Mouse (Mus musculus) adrenal gland, postnatal 10 days (tissue): ENCODE results near the gene Tmem233. TPM values are rescaled to one million over a fixed set of nuclear protein-coding genes. Genes with fewer than 3 reads are reported as not detected.
A peak's percentile ranks its signal among the peaks of the same experiment; 100 is the strongest.

Experiments
- DNase-seq: peaks from one replicate; pipeline ENCODE4 v3.0.0; 2021; ENCODE audit warnings: mixed read lengths
- long read RNA-seq, 2 experiments: library from polyadenylated mRNA; stranded (forward); transcript quantifications; one replicate each; pipeline ENCODE4 v2.0.0; 2021
- total RNA-seq, 2 experiments: library from RNA; stranded (reverse); gene quantifications; 2 replicates each; pipeline ENCODE4 v1.2.3; 2021

Gene Tmem233
- total RNA-seq: 1 to 10 TPM in 1 of 2 experiments, under 1 TPM in 1; 0.60 to 2.8 TPM
- long read RNA-seq, experiment 1: 0 reads
- long read RNA-seq, experiment 2: 0 reads

- DNase-seq: peak; percentile 11
Observed at GRCm38 (mm10) chr5:116083081-116083480, at the start of gene Tmem233. Gene Tmem233 (minus strand): TSS chr5:116083244.

GRCm38 (mm10) chr5:116123344-116123743, 40.3 kb upstream of the Tmem233 start:
- peak; percentile 80 for DNase-seq

DNA sequence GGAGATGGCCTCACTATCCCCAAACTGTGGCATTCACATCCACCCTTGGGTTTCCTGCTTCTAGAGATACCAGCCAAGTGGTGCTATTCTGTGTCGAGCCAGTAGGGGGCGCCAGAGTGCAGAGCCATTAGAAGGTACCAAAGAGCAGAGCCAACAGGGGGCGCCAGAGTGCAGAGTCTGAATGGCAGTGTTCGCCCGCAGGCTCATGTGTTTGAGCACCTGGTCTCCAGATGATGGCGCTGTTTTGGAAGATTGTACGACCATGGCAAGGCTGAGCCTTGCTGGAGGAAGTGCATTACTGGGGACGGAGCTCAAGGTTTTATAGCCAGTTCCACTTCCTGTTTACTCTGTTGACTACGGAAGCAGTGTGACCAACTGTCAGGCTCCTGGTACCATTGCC, 33.5 kb upstream of the Tmem233 start:
- peak; percentile 58 for DNase-seq

DNA sequence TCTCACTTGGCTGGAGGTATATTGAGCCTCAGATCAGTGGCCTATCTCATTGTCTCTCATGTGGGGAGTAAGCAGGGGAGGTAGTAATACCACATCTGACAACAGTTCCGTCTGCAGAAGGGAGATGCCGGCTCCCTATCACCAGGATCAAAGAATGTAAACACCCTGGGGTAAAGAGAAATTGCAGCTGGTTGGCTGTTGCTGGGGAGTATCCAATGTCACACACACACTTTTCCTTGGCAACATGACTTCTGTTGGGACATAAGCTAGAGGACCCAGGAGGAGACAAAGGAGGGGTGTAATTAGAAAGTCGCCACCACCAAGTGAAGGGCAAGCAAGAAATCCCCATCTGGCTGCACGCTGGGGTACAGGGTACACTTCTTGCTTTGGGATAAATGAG, 33.1 kb upstream of the Tmem233 start:
- no peak for DNase-seq

GRCm38 (mm10) chr5:116115071-116115834, 32.2 kb upstream of the Tmem233 start:
- DNase-seq: no peak

DNA sequence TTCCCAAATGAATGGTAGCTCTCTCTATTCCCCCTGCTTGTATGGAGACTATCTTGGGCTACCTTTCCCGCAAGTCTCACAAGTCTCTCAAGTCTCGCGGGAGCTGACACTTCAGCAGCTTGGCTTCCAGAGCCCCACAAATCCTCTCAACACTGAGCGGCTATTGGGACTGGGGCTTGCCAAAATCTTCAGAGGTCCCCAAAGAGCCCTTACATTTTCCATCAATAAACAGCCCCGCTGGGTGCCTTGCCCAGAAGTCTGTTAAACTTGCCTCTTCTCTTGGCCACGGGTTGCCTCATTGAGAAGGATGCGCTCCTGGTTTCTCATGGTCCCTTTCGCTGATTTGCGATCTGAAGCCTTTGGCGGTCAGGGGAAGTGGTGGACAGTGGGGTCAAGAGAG, 25.6 kb upstream of the Tmem233 start:
- DNase-seq: no peak

DNA sequence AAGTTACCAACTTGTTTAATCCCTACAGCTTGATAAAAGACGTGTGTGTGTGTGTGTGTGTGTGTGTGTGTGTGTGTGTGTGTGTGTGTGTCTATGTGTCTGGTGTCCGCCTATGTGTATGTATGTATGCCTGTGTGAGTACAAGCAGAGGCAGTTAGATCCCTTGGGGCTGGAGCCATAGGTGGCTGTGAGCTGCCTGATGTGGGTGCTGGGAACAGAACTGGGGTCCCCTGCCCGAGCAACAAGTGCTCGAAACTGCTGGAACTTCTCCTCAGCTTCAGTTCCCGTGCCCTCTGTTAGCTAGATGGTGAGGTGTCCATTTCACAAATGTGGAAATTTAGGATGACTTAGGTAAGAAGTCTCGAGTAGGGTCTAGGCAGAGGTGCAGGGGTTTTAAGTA, 1.2 kb upstream of the Tmem233 start:
- no peak for DNase-seq

DNA sequence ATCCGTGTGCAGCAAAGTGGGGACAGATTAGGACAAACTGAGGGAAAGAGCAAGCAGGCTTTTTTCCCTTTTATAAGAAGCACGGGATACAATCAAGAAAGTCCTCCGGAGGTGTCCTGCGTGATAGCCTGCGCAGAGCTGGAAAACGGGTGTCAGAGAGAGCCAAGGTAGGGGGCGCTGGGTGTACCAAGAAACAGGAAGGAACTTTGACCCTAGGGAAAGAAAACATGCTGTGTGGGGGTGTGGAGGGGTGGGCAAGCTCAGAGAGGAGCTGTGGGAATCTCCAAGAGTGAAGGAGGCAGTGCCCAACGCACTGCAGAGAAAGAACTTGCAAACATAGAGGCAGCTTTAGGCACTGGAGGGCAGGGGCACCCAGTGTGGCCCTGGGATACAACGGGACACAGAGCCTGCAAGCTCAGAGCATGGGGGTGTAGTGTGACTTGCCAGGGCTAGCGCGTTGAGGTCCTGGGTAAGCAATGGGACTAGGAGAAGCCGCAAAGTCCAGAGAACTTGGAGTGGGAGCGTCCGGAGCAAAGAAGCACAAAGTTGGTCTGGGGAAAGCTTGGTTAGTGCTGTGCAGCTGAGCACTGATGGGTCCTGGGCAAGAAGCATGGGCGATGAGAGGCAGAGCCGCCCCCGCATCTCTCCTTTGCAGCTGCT, 673 bp downstream of the Tmem233 start:
- DNase-seq: no peak

DNA sequence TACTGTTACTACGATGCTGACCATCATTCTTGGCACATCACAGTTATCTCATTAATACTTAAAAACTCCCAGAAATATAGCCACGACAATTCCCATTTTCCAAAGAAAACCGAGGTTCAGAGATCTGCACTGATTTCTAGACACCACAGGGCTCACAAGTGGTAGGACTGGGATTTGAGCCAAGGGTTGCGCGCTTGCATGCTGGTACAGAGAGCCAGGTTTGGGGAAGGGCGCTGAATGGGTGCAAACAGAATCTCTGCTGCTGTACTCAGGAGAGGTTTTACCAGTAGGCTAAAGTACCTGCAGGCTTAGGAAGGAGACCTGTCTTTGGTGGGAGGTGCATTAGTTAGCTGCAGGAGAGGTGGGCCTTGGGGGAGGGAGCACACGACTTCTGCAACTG, 1.4 kb downstream of the Tmem233 start:
- no peak for DNase-seq

GRCm38 (mm10) chr5:116080736-116081135, 2.3 kb downstream of the Tmem233 start:
- no peak for DNase-seq

GRCm38 (mm10) chr5:116069618-116070017, 13.4 kb downstream of the Tmem233 start:
- DNase-seq: no peak

- DNase-seq: no peak
Observed at GRCm38 (mm10) chr5:116052826-116053225, 30.2 kb downstream of the Tmem233 start.

- no peak for DNase-seq
Observed at GRCm38 (mm10) chr5:116052171-116052570, 30.9 kb downstream of the Tmem233 start.

- peak; percentile 58 for DNase-seq
Observed at GRCm38 (mm10) chr5:116049821-116050220, 33.2 kb downstream of the Tmem233 start.

- DNase-seq: no peak
Observed at GRCm38 (mm10) chr5:116048321-116048720, 34.7 kb downstream of the Tmem233 start.

DNA sequence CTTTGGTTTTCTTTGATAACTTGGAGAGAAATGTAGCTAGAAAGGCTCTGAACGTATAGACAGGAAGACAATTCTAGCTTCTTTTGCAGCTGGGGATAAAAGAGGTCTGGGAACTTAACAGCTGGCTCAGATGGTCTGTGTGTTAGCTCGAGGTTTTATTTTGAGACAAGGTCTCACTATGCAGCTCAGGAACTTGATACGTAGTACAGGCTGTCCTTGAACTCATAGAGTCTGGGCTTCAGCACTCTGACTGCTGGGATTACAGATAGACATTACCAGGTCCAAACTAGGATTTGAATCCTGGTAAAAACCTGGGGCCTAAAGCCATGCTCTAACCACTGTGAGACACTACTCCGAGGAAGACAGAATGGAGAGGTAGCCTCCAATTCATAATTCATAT, 36.8 kb downstream of the Tmem233 start:
- DNase-seq: no peak

DNA sequence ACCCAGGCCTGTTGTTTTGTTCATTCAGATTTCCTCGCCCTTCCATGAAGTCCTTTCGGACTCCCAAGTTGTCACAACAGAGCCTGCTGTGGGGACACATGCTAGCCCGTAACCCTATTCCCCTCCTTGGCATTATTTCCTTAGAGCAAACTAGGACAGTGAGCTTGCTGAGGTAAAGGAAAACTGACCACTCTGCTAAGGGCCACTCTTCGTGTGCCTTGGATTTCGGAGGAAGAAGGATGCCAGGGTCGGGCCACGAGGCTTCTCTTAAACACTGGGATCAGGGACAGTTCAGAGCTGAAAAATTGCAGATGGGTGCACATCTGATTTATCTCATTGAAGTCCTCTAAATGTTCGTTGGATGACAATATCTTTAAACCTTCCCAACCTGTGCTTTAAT, 37.5 kb downstream of the Tmem233 start:
- no peak for DNase-seq

DNA sequence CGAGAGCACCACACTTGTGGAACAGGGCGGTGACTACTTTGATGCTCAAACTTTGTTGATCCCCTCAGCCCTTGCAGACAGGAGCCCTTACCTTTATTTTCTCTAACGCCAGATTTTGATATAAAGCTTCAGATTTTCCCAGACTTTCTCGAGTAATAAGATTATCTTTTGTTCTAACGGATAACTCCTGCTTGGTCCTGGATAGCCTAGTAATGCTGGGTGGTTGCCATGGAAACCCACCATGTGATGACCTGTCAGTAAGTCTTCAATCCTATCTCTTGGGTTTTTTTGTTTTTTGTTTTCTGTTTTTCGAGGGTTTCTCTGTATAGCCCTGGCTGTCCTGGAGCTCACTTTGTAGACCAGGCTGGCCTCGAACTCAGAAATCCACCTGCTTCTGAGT, 40.8 kb downstream of the Tmem233 start:
- DNase-seq: no peak

- DNase-seq: no peak
Observed at GRCm38 (mm10) chr5:116039706-116040105, 43.3 kb downstream of the Tmem233 start.

DNA sequence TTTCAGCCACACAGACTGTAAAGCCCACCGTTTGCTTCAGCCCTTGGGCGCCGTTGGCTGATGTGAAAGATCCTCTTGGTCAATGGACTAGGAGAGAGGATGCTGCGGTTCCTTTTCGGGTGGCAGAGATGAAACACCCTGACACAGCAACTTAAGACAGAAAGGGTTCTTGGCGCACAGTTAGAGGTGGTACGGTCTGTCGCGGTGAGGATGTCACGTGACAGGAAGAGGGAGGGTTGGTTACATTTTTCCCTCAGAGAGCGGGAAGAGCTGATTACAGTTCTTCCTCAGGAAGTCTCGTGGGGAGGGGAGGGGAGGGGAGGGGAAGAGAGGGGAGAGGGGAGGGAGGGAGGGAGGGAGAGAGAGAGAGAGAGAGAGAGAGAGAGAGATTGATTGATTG, 45.3 kb downstream of the Tmem233 start:
- no peak for DNase-seq

- DNase-seq: no peak
Observed at GRCm38 (mm10) chr5:116036465-116036864, 46.6 kb downstream of the Tmem233 start.

DNA sequence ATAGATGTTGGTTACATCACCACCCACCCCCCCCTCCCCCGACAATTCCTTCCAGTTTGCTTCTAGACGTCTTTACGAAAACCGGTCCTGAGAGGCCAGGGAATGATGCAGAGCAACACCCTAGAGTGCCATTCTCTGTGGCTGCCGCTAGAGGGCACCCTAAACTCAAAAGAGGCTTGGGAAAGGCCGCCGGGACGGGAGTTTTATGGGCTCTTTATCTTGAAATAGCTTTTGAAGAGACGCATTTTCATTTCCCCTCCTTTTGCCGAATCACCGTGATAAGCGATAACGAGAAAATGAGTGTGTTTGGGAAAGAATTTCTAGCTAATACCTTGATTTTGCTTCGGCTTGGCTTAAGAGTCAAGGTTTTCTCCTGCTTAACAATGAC, 51.9 kb downstream of the Tmem233 start:
- DNase-seq: peak; percentile 84

- no peak for DNase-seq
Observed at GRCm38 (mm10) chr5:116030566-116031189, 52.4 kb downstream of the Tmem233 start.
